ENCODE assay signal across 12 mouse cellular contexts in genomic region chr1:129826927-129827326, GRCm38 (mm10).
DNase-seq lines count a peak whose midpoint lies in the region; ATAC-seq and TF ChIP-seq lines count a peak whose summit lies in the region.
"Had no signal": no experiment of that assay in that cellular context is flagged by ENCODE, and none has a peak within 500 bp of the region (broad histone marks: within the 10 kb centered on the region; RNA-seq: fewer than 3 reads in every experiment).

No protein-coding gene starts in this region.

- TF ChIP-seq EP300 in lung, postnatal 0 days (IDR thresholded peaks at IDR 0.05) = no peak

- no peak overlapping the region for H3K4me3 ChIP-seq in gastrocnemius, adult 2 months
- H3K4me3 ChIP-seq in lung, postnatal 0 days (ENCODE audit: low read depth, low read length) = no peak overlapping the region
- H3K4me3 ChIP-seq: forebrain, embryonic 10.5 days; midbrain, embryonic 10.5 days had no signal

- H3K4me2 ChIP-seq in lung, postnatal 0 days (replicated peaks; ENCODE audit: low read depth, low read length) = no peak overlapping the region

- TF ChIP-seq CTCF in gastrocnemius, adult 2 months (IDR thresholded peaks at IDR 0.05) = peak; percentile 13; the same call in 1 of the 2 replicates
- TF ChIP-seq CTCF in lung, postnatal 0 days (IDR thresholded peaks at IDR 0.05) = 0 out of 2 replicates have a peak, but pooled peaks have one; percentile 2
- no peak for TF ChIP-seq CTCF in brain, embryonic 14.5 days (IDR thresholded peaks at IDR 0.05; ENCODE audit: borderline replicate concordance, extremely low read depth, insufficient read depth, insufficient read length)

- DNase-seq in gastrocnemius, adult 2 months = no peak
- DNase-seq in gastrocnemius, postnatal 36 days = no peak
- no peak for DNase-seq in lung, postnatal 0 days (ENCODE audit: low spot score)
- DNase-seq in lung, adult 18-20 months = no peak
- peak; percentile 8 for DNase-seq in brain, embryonic 14.5 days (ENCODE audit: low read depth)
- DNase-seq in thymus, adult 18-20 months = no peak
- DNase-seq in spleen, postnatal 10 days (ENCODE audit: low spot score in 2 of 2) = no peak
- DNase-seq: gastrocnemius, postnatal 14 days; liver, postnatal 0 days; right cerebral cortex, adult 18-20 months had no signal

- WGBS in lung, postnatal 0 days = 67% methylated on average over 4 of the region's 4 CpGs

- H3K27ac ChIP-seq in gastrocnemius, adult 2 months = no peak overlapping the region
- H3K27ac ChIP-seq in lung, postnatal 0 days (ENCODE audit: low read length) = no peak overlapping the region
- H3K27ac ChIP-seq: forebrain, embryonic 10.5 days; midbrain, embryonic 10.5 days had no signal

- no peaks in the 10 kb centered on the region for H3K27me3 ChIP-seq in lung, postnatal 0 days (replicated peaks; ENCODE audit: insufficient read depth, low read length)

- H3K36me3 ChIP-seq in lung, postnatal 0 days (ENCODE audit: insufficient read depth, low read length) = no peaks in the 10 kb centered on the region
- H3K36me3 ChIP-seq: forebrain, embryonic 10.5 days; midbrain, embryonic 10.5 days had no signal

- H3K9me3 ChIP-seq in lung, postnatal 0 days (ENCODE audit: low read length) = no peaks in the 10 kb centered on the region
- H3K9me3 ChIP-seq: forebrain, embryonic 10.5 days; midbrain, embryonic 10.5 days had no signal

- ATAC-seq in lung, postnatal 0 days = no peak
- ATAC-seq: liver, postnatal 0 days had no signal

- no peaks in the 10 kb centered on the region for H3K4me1 ChIP-seq in lung, postnatal 0 days (ENCODE audit: insufficient read depth, low read depth, low read length)
- H3K4me1 ChIP-seq: forebrain, embryonic 10.5 days; midbrain, embryonic 10.5 days had no signal

- no peak for TF ChIP-seq POLR2A in brain, embryonic 14.5 days (IDR thresholded peaks at IDR 0.05; ENCODE audit: borderline replicate concordance, extremely low read depth, insufficient read depth, insufficient read length, poor library complexity, severe bottlenecking)

- no peak overlapping the region for H3K9ac ChIP-seq in lung, postnatal 0 days (replicated peaks; ENCODE audit: low read depth)
- H3K9ac ChIP-seq: liver, postnatal 0 days had no signal

- intact Hi-C loops in gastrocnemius, adult 2 months (cut with DNase I) = no loop called here
- intact Hi-C loops in gastrocnemius, postnatal 36 days (cut with DNase I) = no loop called here
